Mouse (Mus musculus): Measurements from ENCODE around the gene Dhx58. TPM values are rescaled to one million over a fixed set of nuclear protein-coding genes. Genes with fewer than 3 reads are reported as not detected.

The Dhx58 gene
- total and polyA plus RNA-seq, 2 experiments: 11.9 to 16.3 TPM

- 13% methylated on average over 11 of the region's 11 CpGs for WGBS
- Histone ChIP-seq H3K4me3 (ENCODE audit: insufficient read depth, low read depth, low read length) (peak overlapping the region; percentile 46), H3K79me2 (ENCODE audit: control insufficient read depth, insufficient read depth, low read length) (no peaks in the 10 kb centered on the region), H3K4me1 (ENCODE audit: control insufficient read depth, insufficient read depth, low read length) (peaks cover 16% of the 10 kb centered on the region), H3K27ac (replicated peaks; ENCODE audit: insufficient read depth, low read depth, low read length) (peak overlapping the region; percentile 25), H3K36me3 (ENCODE audit: control insufficient read depth, insufficient read depth, low read length) (peaks cover 3% of the 10 kb centered on the region; the same call in 1 of the 2 replicates), H3K9ac (ENCODE audit: low read depth, low read length) (peak overlapping the region; percentile 69), H3K27me3 (ENCODE audit: control insufficient read depth, insufficient read depth, low read length) (no peaks in the 10 kb centered on the region)
- TF ChIP-seq CTCF (IDR thresholded peaks at IDR 0.05; ENCODE audit: low read depth, low read length) (no peak), POLR2A (IDR thresholded peaks at IDR 0.05; ENCODE audit: extremely low read depth, insufficient read depth, low read length) (no peak)
- DNase-seq (ENCODE audit: extremely low read depth, low read depth, low spot score): peak; percentile 73
These were observed 705 bp downstream of the Dhx58 start for GRCm38 (mm10) chr11:100703366-100703765.

DNA sequence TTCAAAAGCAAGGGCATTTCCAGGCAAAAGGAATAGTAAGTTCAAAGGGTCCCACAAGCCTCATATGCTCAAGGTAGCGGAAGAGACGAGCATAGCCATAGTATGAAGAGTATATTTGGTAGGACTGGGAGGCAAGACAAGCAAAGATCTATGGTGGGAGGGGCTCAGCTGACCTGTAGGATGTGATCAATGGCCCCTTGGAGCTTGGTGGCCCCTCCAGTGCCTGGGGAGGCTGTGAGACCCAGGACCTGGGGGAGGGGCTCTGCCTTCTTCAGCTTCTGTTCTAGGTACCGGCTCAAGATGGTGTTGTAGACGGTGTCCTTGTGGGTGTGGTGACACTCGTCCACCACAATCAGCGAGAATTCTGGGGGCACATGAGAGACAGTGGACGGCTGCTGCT, 1.2 kb downstream of the Dhx58 start:
- Histone ChIP-seq H3K27me3 (ENCODE audit: control insufficient read depth, insufficient read depth, low read length) (no peaks in the 10 kb centered on the region), H3K79me2 (ENCODE audit: control insufficient read depth, insufficient read depth, low read length) (no peaks in the 10 kb centered on the region), H3K27ac (replicated peaks; ENCODE audit: insufficient read depth, low read depth, low read length) (peak overlapping the region; percentile 25), H3K4me3 (ENCODE audit: insufficient read depth, low read depth, low read length) (peak overlapping the region; percentile 46), H3K36me3 (ENCODE audit: control insufficient read depth, insufficient read depth, low read length) (peaks cover 2% of the 10 kb centered on the region; the same call in 1 of the 2 replicates), H3K4me1 (ENCODE audit: control insufficient read depth, insufficient read depth, low read length) (peaks cover 16% of the 10 kb centered on the region), H3K9ac (ENCODE audit: low read depth, low read length) (peak overlapping the region; percentile 69)
- TF ChIP-seq POLR2A (IDR thresholded peaks at IDR 0.05; ENCODE audit: extremely low read depth, insufficient read depth, low read length): no peak
- no peak for TF ChIP-seq CTCF (IDR thresholded peaks at IDR 0.05; ENCODE audit: low read depth, low read length)
- WGBS: 38% methylated on average over 7 of the region's 7 CpGs
- no peak for DNase-seq (ENCODE audit: extremely low read depth, low read depth, low spot score)

DNA sequence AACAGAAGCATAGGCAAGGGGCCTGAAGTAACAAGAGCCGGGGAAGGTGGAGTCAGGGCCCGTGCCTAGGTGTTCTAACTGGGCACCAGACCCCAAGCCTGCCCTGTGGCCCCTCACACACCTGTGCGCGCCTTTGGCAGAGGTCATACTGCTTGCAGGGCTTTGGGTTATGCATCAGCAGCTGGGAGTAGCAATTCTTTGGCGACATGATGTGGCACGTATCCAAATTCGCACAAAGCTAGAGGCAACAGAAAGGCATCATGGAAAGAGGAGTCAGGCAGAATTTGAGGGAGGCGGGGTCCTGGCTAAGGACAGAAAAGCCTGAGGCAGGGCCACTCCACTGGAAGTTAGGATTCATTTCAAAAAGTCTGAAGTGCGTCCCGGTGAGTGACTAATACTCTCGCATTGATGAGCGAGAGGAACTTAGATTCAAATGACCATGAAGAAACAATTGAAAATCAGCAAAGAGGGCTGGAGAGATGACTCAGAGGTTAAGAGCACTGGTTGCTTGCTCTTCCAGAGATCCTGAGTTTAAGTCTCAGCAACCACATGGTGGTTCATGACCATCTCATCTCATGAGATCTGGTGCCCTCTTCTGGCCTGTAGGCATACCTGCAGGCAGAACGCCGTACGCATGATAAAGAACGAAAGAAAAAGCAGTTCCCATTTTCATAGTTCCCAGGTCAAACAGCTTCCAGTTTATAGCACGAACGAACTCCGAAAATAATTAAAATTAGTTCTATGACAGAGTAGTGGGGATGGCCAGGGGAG, 1.8 kb downstream of the Dhx58 start:
- Histone ChIP-seq H3K4me1 (ENCODE audit: control insufficient read depth, insufficient read depth, low read length) (peaks cover 16% of the 10 kb centered on the region), H3K4me3 (ENCODE audit: insufficient read depth, low read depth, low read length) (peak overlapping the region; percentile 46), H3K9ac (ENCODE audit: low read depth, low read length) (peak overlapping the region; percentile 69), H3K36me3 (ENCODE audit: control insufficient read depth, insufficient read depth, low read length) (no peaks in the 10 kb centered on the region; the same call in 1 of the 2 replicates), H3K27me3 (ENCODE audit: control insufficient read depth, insufficient read depth, low read length) (no peaks in the 10 kb centered on the region), H3K79me2 (ENCODE audit: control insufficient read depth, insufficient read depth, low read length) (no peaks in the 10 kb centered on the region), H3K27ac (replicated peaks; ENCODE audit: insufficient read depth, low read depth, low read length) (peak overlapping the region; percentile 25; the same call in 1 of the 2 replicates)
- DNase-seq (ENCODE audit: extremely low read depth, low read depth, low spot score): peak; percentile 71
- WGBS: 39% methylated on average over 19 of the region's 19 CpGs
- TF ChIP-seq CTCF (IDR thresholded peaks at IDR 0.05; ENCODE audit: low read depth, low read length) (peak; percentile 73; the same call in 1 of the 2 replicates), POLR2A (IDR thresholded peaks at IDR 0.05; ENCODE audit: extremely low read depth, insufficient read depth, low read length) (no peak)

DNA sequence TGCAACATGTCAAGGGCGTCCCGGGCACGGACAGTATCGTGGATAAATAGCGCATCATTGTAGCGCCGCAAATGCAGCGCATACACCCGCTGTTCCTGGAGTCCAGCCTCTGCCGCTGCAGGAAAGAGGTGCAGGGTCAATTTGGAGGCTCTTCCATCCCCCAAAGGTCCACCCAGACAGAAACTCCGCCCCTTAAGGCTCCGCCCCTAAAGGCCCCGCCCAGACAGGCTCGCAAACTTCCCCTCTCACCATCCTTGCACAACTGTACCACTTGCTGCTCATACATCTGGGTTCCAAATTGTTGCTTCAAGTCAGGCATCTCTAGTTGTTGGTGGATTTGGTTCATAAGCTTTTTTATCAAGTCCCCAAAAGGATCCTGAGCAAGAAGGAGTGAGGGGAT, 2.8 kb downstream of the Dhx58 start:
- Histone ChIP-seq H3K4me1 (ENCODE audit: control insufficient read depth, insufficient read depth, low read length) (peaks cover 16% of the 10 kb centered on the region), H3K36me3 (ENCODE audit: control insufficient read depth, insufficient read depth, low read length) (no peaks in the 10 kb centered on the region; the same call in 1 of the 2 replicates), H3K9ac (ENCODE audit: low read depth, low read length) (no peak overlapping the region), H3K27ac (replicated peaks; ENCODE audit: insufficient read depth, low read depth, low read length) (no peak overlapping the region), H3K4me3 (ENCODE audit: insufficient read depth, low read depth, low read length) (no peak overlapping the region), H3K27me3 (ENCODE audit: control insufficient read depth, insufficient read depth, low read length) (no peaks in the 10 kb centered on the region), H3K79me2 (ENCODE audit: control insufficient read depth, insufficient read depth, low read length) (no peaks in the 10 kb centered on the region)
- TF ChIP-seq POLR2A (IDR thresholded peaks at IDR 0.05; ENCODE audit: extremely low read depth, insufficient read depth, low read length) (no peak), CTCF (IDR thresholded peaks at IDR 0.05; ENCODE audit: low read depth, low read length) (no peak)
- DNase-seq (ENCODE audit: extremely low read depth, low read depth, low spot score): peak; percentile 66
- 13% methylated on average over 14 of the region's 14 CpGs for WGBS

DNA sequence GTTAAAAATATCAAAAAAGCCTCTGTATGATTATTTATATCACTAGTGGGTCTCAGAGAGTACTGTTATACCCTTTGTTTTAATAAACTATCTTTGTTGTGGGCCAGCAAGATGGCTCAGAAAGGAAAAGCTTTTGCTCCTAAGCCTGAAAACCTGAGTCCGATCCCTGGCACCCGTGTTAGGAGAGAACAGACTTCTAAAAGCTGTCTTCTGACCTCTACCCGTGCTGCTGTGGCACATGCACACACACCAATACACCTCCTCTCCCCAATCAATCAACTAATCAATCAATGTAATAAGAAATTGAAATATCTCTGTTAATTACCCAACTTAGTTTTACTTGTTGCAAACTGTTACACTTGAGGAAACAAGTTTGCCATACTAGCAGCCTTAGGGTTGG, 3.4 kb downstream of the Dhx58 start:
- TF ChIP-seq POLR2A (IDR thresholded peaks at IDR 0.05; ENCODE audit: extremely low read depth, insufficient read depth, low read length): no peak
- TF ChIP-seq CTCF (IDR thresholded peaks at IDR 0.05; ENCODE audit: low read depth, low read length): no peak
- Histone ChIP-seq H3K27ac (replicated peaks; ENCODE audit: insufficient read depth, low read depth, low read length) (no peak overlapping the region), H3K9ac (ENCODE audit: low read depth, low read length) (no peak overlapping the region), H3K4me3 (ENCODE audit: insufficient read depth, low read depth, low read length) (no peak overlapping the region), H3K36me3 (ENCODE audit: control insufficient read depth, insufficient read depth, low read length) (no peaks in the 10 kb centered on the region; the same call in 1 of the 2 replicates), H3K27me3 (ENCODE audit: control insufficient read depth, insufficient read depth, low read length) (no peaks in the 10 kb centered on the region), H3K79me2 (ENCODE audit: control insufficient read depth, insufficient read depth, low read length) (no peaks in the 10 kb centered on the region), H3K4me1 (ENCODE audit: control insufficient read depth, insufficient read depth, low read length) (peaks cover 16% of the 10 kb centered on the region)
- DNase-seq (ENCODE audit: extremely low read depth, low read depth, low spot score): no peak
- 60% methylated on average over 3 of the region's 3 CpGs for WGBS

- no peaks in the 10 kb centered on the region for H3K79me2 ChIP-seq (ENCODE audit: control insufficient read depth, insufficient read depth, low read length)
- no peak overlapping the region for H3K27ac ChIP-seq (replicated peaks; ENCODE audit: insufficient read depth, low read depth, low read length)
- no peaks in the 10 kb centered on the region; the same call in 1 of the 2 replicates for H3K36me3 ChIP-seq (ENCODE audit: control insufficient read depth, insufficient read depth, low read length)
- peaks cover 4% of the 10 kb centered on the region for H3K4me1 ChIP-seq (ENCODE audit: control insufficient read depth, insufficient read depth, low read length)
- no peak overlapping the region for H3K9ac ChIP-seq (ENCODE audit: low read depth, low read length)
- WGBS: 77% methylated on average over 7 of the region's 7 CpGs
- TF ChIP-seq CTCF (IDR thresholded peaks at IDR 0.05; ENCODE audit: low read depth, low read length) (no peak), POLR2A (IDR thresholded peaks at IDR 0.05; ENCODE audit: extremely low read depth, insufficient read depth, low read length) (no peak)
- H3K27me3 ChIP-seq (ENCODE audit: control insufficient read depth, insufficient read depth, low read length): no peaks in the 10 kb centered on the region; the same call in 1 of the 2 replicates
- no peak overlapping the region for H3K4me3 ChIP-seq (ENCODE audit: insufficient read depth, low read depth, low read length)
- DNase-seq (ENCODE audit: extremely low read depth, low read depth, low spot score): no peak
These were observed 6.2 kb downstream of the Dhx58 start for GRCm38 (mm10) chr11:100697921-100698320.
